Mouse (Mus musculus): ENCODE results near the gene Flot1.

Gene Flot1

GRCm38 (mm10) chr17:35822964-35823937, at the start of gene Flot1:
TSS of gene Flot1 (plus strand) at chr17:35823230.
- CTCF ChIA-PET = interaction anchor here (0.5 to 3.3 kb wide), 29 partner anchors 8 to 379 kb away, joined by 3 to 15 read pairs (median 4); partner anchors contain the start of gene Tubb5 (in 1 of the 4)
- POLR2A ChIA-PET = interaction anchor here (0.5 to 11.2 kb wide), 70 partner anchors 8 to 1020 kb away, joined by 3 to 246 read pairs (median 4); partner anchors contain the start of genes Mdc1 (in 3 of the 4), Mrps18b (in 3 of the 4), Ppp1r10 (in 3 of the 4) and Tubb5 (in 3 of the 4)

GRCm38 (mm10) chr17:35776811-35777609, 46.0 kb upstream of the Flot1 start:
- POLR2A ChIA-PET = interaction anchor here in 3 of 4 experiments (0.6 to 2.3 kb wide), 10 partner anchors 11 to 162 kb away, joined by 3 to 8 read pairs (median 4); partner anchors contain the start of gene Ier3 (in 2 of the 3)
- CTCF ChIA-PET = interaction anchor here in 3 of 4 experiments (0.5 to 2.3 kb wide), 9 partner anchors 9 to 243 kb away, joined by 3 to 8 read pairs (median 4); no protein-coding TSS in a partner anchor

DNA sequence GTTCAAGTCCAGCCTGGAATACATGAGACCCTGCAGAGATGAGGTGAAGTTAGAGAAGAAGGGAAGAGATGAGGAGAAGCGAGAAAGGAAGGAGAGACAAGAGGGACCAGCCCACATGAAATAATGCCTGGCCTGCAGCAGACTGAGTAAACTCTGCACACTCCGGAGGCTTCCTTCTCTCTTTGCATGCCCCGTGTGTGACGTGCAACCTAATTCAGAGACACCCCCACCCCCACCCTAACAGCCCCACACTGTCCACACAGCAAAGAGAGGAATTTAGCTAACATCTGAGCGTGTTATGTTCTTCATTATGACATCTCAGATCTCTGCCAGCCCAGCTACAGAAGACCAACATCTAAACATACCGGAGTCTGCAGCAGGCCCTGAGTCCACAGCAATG, 44.1 kb upstream of the Flot1 start:
- ChIA-PET CTCF (no interaction called here), POLR2A (interaction anchor here in 2 of 4 experiments (0.6 to 1.9 kb wide), 5 partner anchors 15 to 1306 kb away, joined by 3 to 4 read pairs (median 4); no protein-coding TSS in a partner anchor)

DNA sequence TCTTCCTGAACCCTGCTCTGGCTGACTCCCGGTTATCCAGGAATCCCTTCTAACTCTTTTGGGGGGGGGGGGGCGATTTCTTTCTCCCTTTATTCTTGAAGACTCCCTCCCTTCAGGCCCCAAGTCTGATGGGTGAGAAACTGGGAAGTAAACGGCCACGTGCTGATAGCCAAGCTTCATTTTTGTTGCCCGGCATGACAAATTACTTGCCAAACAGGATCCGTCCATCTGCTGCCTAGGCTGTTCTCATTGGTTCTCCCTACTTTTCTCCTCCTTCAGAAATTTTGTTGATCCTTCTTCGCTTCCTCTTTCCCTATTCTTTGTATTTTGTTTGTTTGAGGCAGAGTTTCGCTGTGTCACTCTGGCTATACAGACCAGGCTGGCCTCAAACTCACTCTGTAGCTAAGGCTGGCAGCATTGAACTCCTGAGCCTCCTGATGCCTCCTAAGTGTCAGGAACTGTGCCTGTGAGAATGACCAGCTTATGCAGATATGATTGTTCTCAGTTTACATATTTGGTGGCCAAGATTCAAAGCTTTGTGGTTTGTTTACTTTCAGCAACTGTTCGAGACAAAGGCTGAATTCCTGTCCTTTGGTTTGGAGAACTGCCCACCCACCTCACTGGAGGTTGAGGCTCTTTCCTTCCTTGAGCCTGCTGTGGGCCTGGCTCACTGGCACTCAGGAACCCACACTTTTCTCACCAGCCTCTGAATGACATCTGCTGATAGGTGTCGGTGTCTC, 43.4 kb upstream of the Flot1 start:
- CTCF ChIA-PET = interaction anchor here in 1 of 4 experiments (0.7 kb wide), 1 partner anchor 78 kb away, joined by 3 read pairs; no protein-coding TSS in a partner anchor
- POLR2A ChIA-PET = interaction anchor here in 2 of 4 experiments (0.6 to 1.9 kb wide), 6 partner anchors 16 to 1307 kb away, joined by 3 to 4 read pairs (median 4); no protein-coding TSS in a partner anchor

GRCm38 (mm10) chr17:35780362-35780761, 42.7 kb upstream of the Flot1 start:
- CTCF ChIA-PET = no interaction called here
- POLR2A ChIA-PET = interaction anchor here in 2 of 4 experiments (1.2 to 1.9 kb wide), 2 partner anchors 16 to 17 kb away, joined by 4 read pairs; no protein-coding TSS in a partner anchor

GRCm38 (mm10) chr17:35782398-35782797, 40.6 kb upstream of the Flot1 start:
- POLR2A ChIA-PET = interaction anchor here in 3 of 4 experiments (0.7 to 2.4 kb wide), 12 partner anchors 18 to 282 kb away, joined by 3 to 7 read pairs (median 3); partner anchors contain the start of genes Ier3 (in 3 of the 3) and Flot1 (in 1 of the 3)

GRCm38 (mm10) chr17:35782924-35783323, 40.1 kb upstream of the Flot1 start:
- POLR2A ChIA-PET = interaction anchor here in 3 of 4 experiments (0.7 to 2.4 kb wide), 13 partner anchors 18 to 282 kb away, joined by 3 to 7 read pairs (median 3); partner anchors contain the start of genes Ier3 (in 2 of the 3) and Flot1 (in 1 of the 3)
- CTCF ChIA-PET = interaction anchor here (0.6 to 2.1 kb wide), 31 partner anchors 11 to 303 kb away, joined by 3 to 8 read pairs (median 4); partner anchors contain the start of gene Dhx16 (in 1 of the 4)

More at GRCm38 (mm10) chr17:35782398-35782797, 40.6 kb upstream of the Flot1 start:
- CTCF ChIA-PET = interaction anchor here (0.5 to 2.1 kb wide), 51 partner anchors 8 to 341 kb away, joined by 3 to 13 read pairs (median 4); partner anchors contain the start of genes Ier3 (in 2 of the 4) and Dhx16 (in 1 of the 4)

DNA sequence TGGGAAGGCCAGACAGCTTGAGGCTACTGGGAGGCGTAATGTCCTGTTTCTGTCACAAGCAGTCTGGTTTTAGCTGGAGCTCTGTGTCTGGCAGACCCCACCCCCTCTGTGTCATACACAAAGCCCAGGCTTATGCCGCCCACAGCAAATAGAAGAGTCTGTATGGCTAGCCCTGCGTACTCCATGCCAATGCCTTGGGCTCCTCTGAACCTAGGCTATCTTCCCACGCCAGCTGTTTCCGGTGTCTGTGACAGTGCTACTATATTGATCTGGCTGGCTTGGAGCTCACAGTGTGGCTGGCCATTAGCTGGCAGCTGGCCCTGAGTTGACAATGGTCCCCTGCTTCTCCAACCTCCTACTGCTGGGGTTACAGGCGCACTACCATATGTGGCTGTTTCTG, 39.1 kb upstream of the Flot1 start:
- POLR2A ChIA-PET = interaction anchor here in 3 of 4 experiments (0.7 to 2.4 kb wide), 10 partner anchors 20 to 130 kb away, joined by 3 to 7 read pairs (median 3); partner anchors contain the start of gene Ier3 (in 3 of the 3)
- CTCF ChIA-PET = interaction anchor here in 3 of 4 experiments (0.7 to 1.6 kb wide), 7 partner anchors 11 to 200 kb away, joined by 3 to 5 read pairs (median 3); no protein-coding TSS in a partner anchor

- CTCF ChIA-PET = interaction anchor here in 2 of 4 experiments (0.5 to 1.5 kb wide), 3 partner anchors 9 to 94 kb away, joined by 3 to 5 read pairs (median 3); partner anchors contain the start of gene Dhx16 (in 1 of the 2)
Measured at GRCm38 (mm10) chr17:35785140-35785539, 37.9 kb upstream of the Flot1 start.

DNA sequence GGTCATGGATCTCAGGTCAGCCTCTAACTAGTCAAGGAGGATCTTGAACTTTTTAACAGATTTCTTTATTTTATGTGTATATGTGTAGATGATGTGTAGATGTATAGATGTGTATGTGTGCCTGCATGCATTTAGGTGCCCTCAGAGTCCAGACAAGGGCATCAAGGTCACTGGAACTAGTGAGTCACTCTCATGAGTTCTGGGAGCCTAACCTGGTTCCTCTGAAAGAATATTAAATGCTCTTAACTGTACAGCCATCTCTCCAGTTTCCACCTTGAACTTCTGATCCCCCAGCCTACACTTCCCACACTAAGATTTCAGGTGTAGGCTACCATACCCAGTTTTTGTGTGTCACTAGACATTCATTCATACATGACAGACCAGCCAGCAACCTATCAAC, 35.5 kb upstream of the Flot1 start:
- POLR2A ChIA-PET = interaction anchor here in 2 of 4 experiments (0.9 to 1.2 kb wide), 2 partner anchors 10 to 24 kb away, joined by 4 to 5 read pairs; no protein-coding TSS in a partner anchor
- CTCF ChIA-PET = no interaction called here

More at GRCm38 (mm10) chr17:35785140-35785539, 37.9 kb upstream of the Flot1 start:
- POLR2A ChIA-PET = interaction anchor here in 1 of 4 experiments (1.6 kb wide), 1 partner anchor 36 kb away, joined by 5 read pairs; the partner anchor contains the start of gene Ier3

DNA sequence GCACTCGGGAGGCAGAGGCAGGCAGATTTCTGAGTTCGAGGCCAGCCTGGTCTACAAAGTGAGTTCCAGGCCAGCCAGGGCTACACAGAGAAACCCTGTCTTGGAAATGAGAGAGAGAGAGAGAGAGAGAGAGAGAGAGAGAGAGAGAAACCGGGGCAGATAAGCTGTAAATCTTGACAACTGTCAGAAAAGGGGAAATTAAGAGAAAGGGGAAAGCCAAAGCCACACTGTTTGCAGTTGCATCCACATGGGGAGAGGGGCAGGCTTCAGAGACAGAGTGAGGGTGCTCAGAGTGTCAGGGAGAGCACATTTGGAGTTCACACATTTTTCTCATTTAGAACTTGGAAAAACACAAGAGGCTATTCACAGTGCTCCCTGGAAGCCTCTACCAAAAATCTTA, 35.0 kb upstream of the Flot1 start:
- POLR2A ChIA-PET = interaction anchor here in 2 of 4 experiments (0.9 to 1.2 kb wide), 2 partner anchors 11 to 24 kb away, joined by 4 to 5 read pairs; no protein-coding TSS in a partner anchor
- CTCF ChIA-PET = no interaction called here

DNA sequence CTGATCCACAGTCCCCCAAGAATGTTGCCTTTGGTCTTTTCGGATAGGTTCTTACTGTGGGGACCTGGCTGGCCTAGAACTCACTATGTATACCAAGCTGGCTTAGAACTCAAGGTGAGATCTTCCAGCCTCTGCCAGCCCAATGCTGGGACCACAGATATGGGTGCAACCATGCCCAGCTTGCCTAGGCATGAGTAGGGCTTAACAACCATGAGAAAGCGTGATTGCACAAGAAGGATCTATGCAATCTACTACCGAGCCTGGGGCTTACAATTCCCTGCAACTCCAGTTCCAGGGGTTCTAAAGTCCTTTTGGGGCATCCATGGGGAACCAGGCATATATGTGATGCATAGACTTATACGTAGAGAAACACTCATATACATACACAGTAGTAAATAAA, 32.1 kb upstream of the Flot1 start:
- ChIA-PET POLR2A (interaction anchor here in 1 of 4 experiments (1.7 kb wide), 1 partner anchor 11 kb away, joined by 5 read pairs; no protein-coding TSS in a partner anchor), CTCF (no interaction called here)

DNA sequence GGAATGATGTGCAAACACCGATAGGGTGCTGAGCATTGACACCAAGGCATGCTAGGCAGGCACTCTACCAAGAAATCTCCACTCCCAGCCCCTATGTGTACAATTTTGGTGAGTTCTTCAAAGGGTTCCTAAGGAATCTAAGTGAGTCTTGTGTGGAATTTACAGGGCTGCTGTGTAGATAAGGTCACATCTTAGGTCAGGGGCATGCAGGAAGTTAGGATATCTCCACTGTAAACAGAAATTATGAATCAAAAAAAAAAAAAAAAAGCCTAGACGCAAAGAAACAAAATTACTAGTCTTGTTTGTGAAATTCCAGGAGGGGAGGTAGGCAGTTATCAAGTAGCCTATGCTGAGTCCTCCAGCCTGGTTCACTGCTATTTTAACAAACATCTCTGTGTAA, 30.2 kb upstream of the Flot1 start:
- ChIA-PET CTCF (interaction anchor here in 1 of 4 experiments (0.7 kb wide), 1 partner anchor 29 kb away, joined by 3 read pairs; no protein-coding TSS in a partner anchor), POLR2A (interaction anchor here in 1 of 4 experiments (0.6 kb wide), 1 partner anchor 29 kb away, joined by 3 read pairs; no protein-coding TSS in a partner anchor)

GRCm38 (mm10) chr17:35795099-35795498, 27.9 kb upstream of the Flot1 start:
- ChIA-PET POLR2A (interaction anchor here in 1 of 4 experiments (1.6 kb wide), 1 partner anchor 26 kb away, joined by 6 read pairs; the partner anchor contains the start of gene Ier3), CTCF (interaction anchor here in 2 of 4 experiments (0.6 to 1.1 kb wide), 2 partner anchors 12 to 18 kb away, joined by 3 read pairs; no protein-coding TSS in a partner anchor)

GRCm38 (mm10) chr17:35795656-35796055, 27.4 kb upstream of the Flot1 start:
- CTCF ChIA-PET = no interaction called here
- POLR2A ChIA-PET = no interaction called here

- POLR2A ChIA-PET = interaction anchor here in 1 of 4 experiments (1.3 kb wide), 1 partner anchor 25 kb away, joined by 3 read pairs; the partner anchor contains the start of gene Ier3
- CTCF ChIA-PET = interaction anchor here in 2 of 4 experiments (0.8 to 1.7 kb wide), 3 partner anchors 14 to 57 kb away, joined by 3 to 6 read pairs (median 4); no protein-coding TSS in a partner anchor
Measured at GRCm38 (mm10) chr17:35796835-35797234, 26.2 kb upstream of the Flot1 start.

Data from embryonic stem cell, embryonic (primary cell).